Mouse (Mus musculus) A20 (cell line): ENCODE measurements at regions not wholly inside any gene's neighbourhood (a gene's known extent, or its start where the extent isn't known, plus 50 kb on each side); places are given as distances from the start of the nearest gene placed in this dataset.

Experiments
- DNase-seq: peaks from one replicate; pipeline ENCODE4 v3.0.0-alpha.2; 2011; ENCODE audit warnings: low read depth, low spot score

GRCm38 (mm10) chr8:36304809-36305208 is 539.2 kb downstream of the Gm19410 start:
- DNase-seq = no peak

DNA sequence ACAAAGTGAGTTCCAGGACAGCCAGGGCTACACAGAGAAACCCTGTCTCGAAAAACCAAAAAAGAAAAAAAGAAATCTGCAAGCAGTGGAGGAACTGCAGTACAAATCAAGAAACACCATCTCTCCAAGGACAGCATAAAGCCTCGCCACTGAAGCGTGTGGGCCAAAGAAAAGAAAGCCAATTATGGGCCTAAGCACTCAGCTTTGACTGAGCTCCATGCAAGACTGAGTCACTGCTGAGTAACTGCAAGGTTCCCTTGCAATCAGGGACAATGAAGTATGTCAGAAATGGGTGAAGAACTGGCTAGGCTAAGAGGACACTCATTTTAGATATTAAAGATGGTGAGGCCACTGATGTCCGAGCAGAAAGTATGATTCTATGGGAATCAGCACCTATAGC is 540.7 kb downstream of the Gm19410 start:
- no peak for DNase-seq

DNA sequence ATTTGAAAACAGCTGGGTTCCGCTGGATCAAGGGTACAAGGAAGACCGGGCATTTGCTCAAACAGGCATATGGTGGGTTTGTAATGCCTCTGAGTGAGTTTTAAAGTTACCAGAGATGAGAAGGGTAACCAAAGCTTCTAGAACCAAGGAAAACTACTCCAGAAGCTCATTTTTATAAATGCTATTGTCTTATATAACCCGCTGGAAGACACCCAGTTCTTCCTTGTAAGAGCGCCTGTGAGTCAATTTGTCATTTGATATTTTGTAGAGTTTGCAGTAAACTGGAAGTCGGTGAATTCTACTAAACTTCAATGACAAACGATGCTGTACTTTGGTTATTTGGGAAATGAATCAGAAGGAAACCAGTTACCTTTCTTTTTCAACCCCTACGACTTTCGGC is 541.9 kb downstream of the Gm19410 start:
- no peak for DNase-seq

GRCm38 (mm10) chr8:36308056-36308455 is 542.5 kb downstream of the Gm19410 start:
- DNase-seq = no peak

- DNase-seq = no peak
These were observed 543.7 kb downstream of the Gm19410 start for GRCm38 (mm10) chr8:36309326-36309725.

- no peak for DNase-seq
These were observed 544.4 kb downstream of the Gm19410 start for GRCm38 (mm10) chr8:36309952-36310351.

- no peak for DNase-seq
These were observed 546.1 kb downstream of the Gm19410 start for GRCm38 (mm10) chr8:36311734-36312133.

DNA sequence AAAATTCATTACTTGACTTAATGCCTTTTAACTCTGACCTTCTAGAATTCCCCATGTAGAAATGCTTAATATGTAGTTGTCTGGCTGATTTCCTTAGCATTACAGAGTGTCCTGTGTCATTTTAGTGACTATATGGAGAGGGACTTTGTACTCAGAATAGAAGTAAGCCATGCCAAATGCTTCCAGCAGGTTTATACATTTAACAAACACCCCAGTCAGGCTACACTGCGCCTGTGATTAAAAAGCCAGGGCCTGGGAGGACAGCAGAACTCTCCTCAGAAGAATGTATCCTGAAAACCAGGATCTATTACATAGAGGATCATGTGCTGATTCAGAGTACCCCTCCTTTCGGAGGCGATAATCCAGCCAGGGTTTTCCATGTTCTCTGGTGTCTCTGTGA is 547.4 kb downstream of the Gm19410 start:
- no peak for DNase-seq

DNA sequence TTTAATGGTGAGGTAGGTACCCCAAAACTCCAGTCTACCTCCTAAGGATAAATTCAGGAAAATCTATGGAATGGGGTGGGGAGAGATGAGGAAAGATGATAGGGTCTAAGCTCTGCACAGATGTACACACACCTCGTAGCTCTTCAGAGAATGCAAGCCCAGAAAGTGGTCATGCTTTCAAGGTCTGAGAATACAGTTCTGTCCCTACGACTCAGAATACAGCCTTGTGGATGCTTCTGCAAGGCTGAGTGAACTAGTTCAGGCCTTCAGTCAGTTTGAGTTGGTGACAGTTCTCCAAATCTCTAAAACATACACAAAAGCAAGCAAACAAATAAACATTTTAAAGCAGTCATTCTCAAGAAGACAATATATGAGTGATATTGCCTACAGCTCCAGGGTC is 552.8 kb downstream of the Gm19410 start:
- DNase-seq = no peak

GRCm38 (mm10) chr8:36318884-36319283 is 553.3 kb downstream of the Gm19410 start:
- DNase-seq = no peak

GRCm38 (mm10) chr8:36319314-36319959 is 553.8 kb downstream of the Gm19410 start:
- no peak for DNase-seq

GRCm38 (mm10) chr8:36322125-36322524 is 556.5 kb downstream of the Gm19410 start:
- DNase-seq = no peak

DNA sequence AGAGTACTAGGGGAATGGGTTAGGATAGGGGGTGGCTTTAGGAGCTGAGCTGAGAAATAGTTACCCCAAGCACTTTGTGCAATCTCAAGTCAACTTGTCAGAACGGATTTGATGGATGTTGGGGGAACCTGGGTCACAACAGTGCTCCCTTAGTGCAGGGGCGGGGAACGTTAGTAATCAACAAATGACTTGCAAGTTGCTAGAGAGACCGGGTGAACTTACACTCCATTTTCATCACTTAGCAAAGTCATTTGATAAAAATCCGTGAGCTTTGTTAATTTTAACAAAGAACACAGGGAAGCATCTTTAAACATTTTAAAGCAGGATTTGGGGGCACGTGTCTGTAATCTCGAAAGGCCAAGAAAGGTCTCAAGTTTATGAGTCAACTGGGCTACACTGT is 557.0 kb downstream of the Gm19410 start:
- no peak for DNase-seq

DNA sequence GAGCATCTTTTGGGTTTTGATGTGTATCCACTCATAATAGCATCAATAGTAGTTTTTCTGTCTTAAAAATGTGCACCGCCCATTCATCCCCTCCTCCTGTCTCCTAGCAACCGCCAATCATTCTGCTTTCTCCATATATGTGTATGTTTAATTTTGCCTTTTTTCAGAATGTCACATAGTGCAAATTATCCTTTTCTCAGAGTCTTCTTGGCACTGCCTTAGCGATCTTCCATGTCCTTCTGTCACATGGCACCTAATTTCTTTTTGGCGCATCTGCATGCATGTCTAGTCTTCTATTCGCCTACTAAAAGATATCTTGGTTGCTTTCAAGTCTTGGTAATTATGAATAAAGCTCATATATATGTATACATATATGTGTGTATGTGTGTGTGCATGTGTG is 573.0 kb downstream of the Gm19410 start:
- DNase-seq = no peak

DNA sequence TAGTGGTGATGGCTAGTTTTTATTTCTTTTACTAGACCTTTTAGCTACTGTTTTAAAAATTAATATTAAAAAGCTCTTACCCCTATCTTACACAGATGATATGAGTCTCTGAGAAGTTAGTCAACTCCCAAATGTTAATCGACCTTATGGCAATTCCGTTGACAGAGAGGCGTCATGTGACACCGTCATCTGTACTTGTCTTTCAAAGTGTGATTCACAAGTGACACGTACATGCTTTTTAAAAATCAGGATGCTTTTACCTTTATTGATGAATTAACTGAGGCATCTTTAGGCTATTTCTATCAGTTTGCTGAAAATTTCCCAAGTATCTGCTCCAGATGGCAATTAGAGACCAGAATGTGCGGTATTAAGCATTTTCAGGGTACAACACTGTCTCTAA is 573.9 kb downstream of the Gm19410 start:
- DNase-seq = no peak

DNA sequence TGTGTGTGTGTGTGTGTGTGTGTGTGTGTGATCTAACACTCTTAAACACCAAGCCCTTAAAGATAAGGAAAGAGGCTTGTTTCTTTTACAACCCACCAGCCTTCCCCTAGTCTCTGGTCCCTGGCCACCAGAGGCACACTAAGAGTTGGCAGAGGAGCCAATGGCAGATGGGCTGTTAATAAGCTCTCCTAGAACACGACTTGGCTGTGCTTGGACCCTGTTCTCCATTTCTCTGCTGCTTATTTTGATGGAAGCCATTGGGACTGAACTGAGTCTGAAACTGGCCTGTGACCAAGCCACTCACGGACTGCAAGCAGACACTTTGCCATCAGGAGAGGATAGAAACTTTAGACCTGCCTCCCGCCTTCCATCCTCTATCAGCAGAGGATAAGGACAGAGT is 574.9 kb downstream of the Gm19410 start:
- no peak for DNase-seq

- DNase-seq = no peak
These were observed 576.4 kb downstream of the Gm19410 start for GRCm38 (mm10) chr8:36341965-36342364.

- DNase-seq = no peak
These were observed 577.1 kb downstream of the Gm19410 start for GRCm38 (mm10) chr8:36342650-36343049.

DNA sequence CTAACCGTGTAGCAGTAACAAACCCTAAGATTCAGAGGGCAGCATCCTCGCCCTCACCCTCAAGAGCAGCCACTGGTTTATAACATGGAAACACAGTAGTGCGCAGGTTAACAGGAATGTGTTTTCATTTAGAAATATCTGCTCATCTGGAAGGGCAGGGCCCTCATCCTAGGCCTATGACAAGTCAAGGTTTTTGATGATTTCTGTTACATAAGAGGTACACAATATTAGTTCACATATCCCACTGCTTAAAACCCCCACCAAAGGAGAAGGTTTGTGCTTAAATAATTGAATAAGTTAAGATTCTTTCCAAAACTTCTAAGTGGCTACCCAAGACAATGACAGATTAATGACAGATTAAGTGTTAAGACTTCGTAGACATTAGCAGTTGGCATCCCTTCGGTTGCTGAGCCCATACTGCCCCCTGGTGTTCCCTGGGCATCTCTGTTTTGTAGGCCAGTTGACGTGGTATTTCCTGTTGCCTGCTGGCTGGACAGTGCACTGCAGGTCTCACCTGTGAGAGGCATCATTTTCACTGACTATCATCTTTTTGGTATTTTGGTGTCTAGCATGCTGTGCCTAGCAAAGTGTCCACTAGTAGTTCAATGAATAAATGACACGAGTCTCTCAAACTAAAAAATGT is 581.2 kb downstream of the Gm19410 start:
- peak; percentile 76 for DNase-seq

DNA sequence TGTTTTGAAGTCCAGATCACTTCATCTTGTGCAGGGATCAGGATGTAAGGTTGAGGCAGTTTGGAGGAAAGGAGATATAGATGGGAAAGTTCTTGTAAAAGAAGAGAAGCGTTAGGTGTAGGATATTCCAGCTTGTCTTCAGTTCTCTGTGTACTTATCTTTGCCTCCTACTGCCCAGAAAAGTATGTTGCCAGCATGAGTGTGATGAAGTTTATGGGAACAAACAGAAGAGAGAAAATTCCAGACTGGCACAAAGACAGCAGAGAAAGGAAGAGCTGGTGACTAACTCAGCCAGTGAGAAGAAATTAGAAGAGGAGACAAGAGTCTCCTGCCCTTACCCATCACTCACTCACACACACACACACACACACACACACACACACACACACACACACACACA is 582.5 kb downstream of the Gm19410 start:
- DNase-seq = no peak

- DNase-seq = no peak
These were observed 589.3 kb downstream of the Gm19410 start for GRCm38 (mm10) chr8:36354926-36355325.

GRCm38 (mm10) chr8:36358998-36359397 is 593.4 kb downstream of the Gm19410 start:
- DNase-seq = no peak

DNA sequence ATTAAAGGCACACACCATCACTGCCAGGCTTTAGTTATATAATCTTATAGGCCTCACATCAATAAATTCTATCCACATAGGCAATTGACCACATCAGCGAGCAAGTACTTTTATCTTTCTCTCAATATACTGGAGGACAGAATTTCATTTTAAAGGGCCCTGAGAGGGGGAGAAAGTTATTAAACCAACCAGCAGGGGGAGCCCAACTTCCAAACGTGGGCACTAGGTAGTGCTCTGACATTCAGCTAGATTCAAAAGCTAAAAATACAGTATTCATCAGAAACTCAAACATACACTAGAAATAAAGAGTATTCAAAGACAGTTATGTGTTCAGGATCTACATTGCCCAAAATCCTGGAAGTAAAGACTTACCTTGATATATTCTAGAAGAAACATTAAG is 595.7 kb downstream of the Gm19410 start:
- peak; percentile 49 for DNase-seq

GRCm38 (mm10) chr8:36361818-36362217 is 596.2 kb downstream of the Gm19410 start:
- DNase-seq = no peak
